Mouse (Mus musculus) thymus, adult 2 months (tissue): ENCODE data around the gene Ttll8. TPM values are rescaled to one million over a fixed set of nuclear protein-coding genes. Genes with fewer than 3 reads are reported as not detected.

Source experiments
- DNase-seq: peaks from one replicate; pipeline ENCODE4 v3.0.0; 2021
- H3K27ac ChIP-seq: fragments of 200-500 bp; 2 replicates; pipeline ENCODE4 v1.5.1; 2012; ENCODE audit warnings: low read length, control low read depth; ENCODE audit not compliant: control insufficient read depth, insufficient read depth
- H3K27me3 ChIP-seq: fragments of 200-500 bp; 2 replicates; pipeline ENCODE4 v1.6.1; 2012; ENCODE audit warnings: mild to moderate bottlenecking, low read length, moderate library complexity, mixed read lengths; ENCODE audit not compliant: control insufficient read depth, insufficient read depth
- H3K36me3 ChIP-seq: fragments of 200-500 bp; 2 replicates; pipeline ENCODE4 v1.6.1; 2012; ENCODE audit warnings: mild to moderate bottlenecking, low read length, moderate library complexity; ENCODE audit not compliant: control insufficient read depth, insufficient read depth
- H3K4me1 ChIP-seq: fragments of 200-500 bp; replicated peaks from 2 replicates; pipeline ENCODE4 v1.6.1; 2012; ENCODE audit warnings: low read length; ENCODE audit not compliant: control insufficient read depth, insufficient read depth
- H3K4me3 ChIP-seq: fragments of 200-500 bp; 2 replicates; pipeline ENCODE4 v1.5.1; 2012; ENCODE audit warnings: mild to moderate bottlenecking, low read length, control low read depth, moderate library complexity; ENCODE audit not compliant: control insufficient read depth, insufficient read depth
- CTCF ChIP-seq: fragments of 200-500 bp; IDR thresholded peaks from 2 replicates; pipeline ENCODE4 v1.5.1; 2012; ENCODE audit warnings: mild to moderate bottlenecking, control low read depth, low read length, moderate library complexity, borderline replicate concordance; ENCODE audit not compliant: control insufficient read depth, poor library complexity, insufficient read depth; ENCODE audit errors: extremely low read depth
- POLR2A ChIP-seq: fragments of 200-500 bp; IDR thresholded peaks from 2 replicates; pipeline ENCODE4 v1.6.1; 2012; ENCODE audit warnings: mild to moderate bottlenecking, low read length, control low read depth, moderate library complexity; ENCODE audit not compliant: control insufficient read depth, poor library complexity, insufficient read depth; ENCODE audit errors: extremely low read depth
- WGBS: fragments of 180-500 bp; shearing (Covaris S2); methylation state at CpG from one replicate; pipeline ENCODE4 v1.1.7; 2018; 5-methylcytosine and 5-hydroxymethylcytosine counted together
- polyA plus RNA-seq: library from polyadenylated mRNA; depleted of rRNA; stranded (reverse); fragments of >200 nt; gene quantifications from 2 replicates; pipeline ENCODE4 v1.2.3, GENCODE M21; 2012

Gene Ttll8
- polyA plus RNA-seq, 1 experiment, result 0.05 TPM

DNA sequence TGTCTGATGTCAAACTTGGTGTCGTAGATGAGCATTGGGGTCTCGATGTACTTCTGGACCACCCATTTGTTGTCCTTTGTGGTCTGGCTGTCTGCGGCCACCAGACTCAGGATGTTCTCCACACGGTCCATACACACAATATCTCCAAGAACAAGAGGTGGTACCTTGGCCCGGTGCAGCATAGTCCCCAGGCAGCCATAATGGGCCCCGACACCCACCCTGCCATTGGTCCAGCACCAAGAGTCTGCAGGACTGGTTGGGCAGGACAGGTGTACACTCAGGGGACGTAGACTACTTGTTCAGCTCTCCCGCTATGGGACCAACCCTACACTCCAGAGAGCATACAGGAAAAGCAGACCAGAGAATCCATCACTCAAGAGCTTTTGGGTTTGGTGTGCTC is 37.1 kb downstream of the Ttll8 start:
- TF ChIP-seq POLR2A (no peak), CTCF (no peak)

GRCm38 (mm10) chr15:88916366-88916765 is 37.9 kb downstream of the Ttll8 start:
- Histone ChIP-seq H3K27me3 (no peaks in the 10 kb centered on the region), H3K4me3 (no peak overlapping the region), H3K27ac (no peak overlapping the region), H3K4me1 (no peaks in the 10 kb centered on the region), H3K36me3 (no peaks in the 10 kb centered on the region)
- DNase-seq, result no peak
- WGBS, result 64% methylated on average over 3 of the region's 3 CpGs
- TF ChIP-seq POLR2A (no peak), CTCF (no peak)

More for the DNA sequence above, 37.1 kb downstream of the Ttll8 start:
- no peak for DNase-seq
- Histone ChIP-seq H3K27ac (no peak overlapping the region), H3K4me1 (no peaks in the 10 kb centered on the region), H3K27me3 (no peaks in the 10 kb centered on the region), H3K4me3 (no peak overlapping the region), H3K36me3 (no peaks in the 10 kb centered on the region)
- 98% methylated on average over 8 of the region's 8 CpGs for WGBS

DNA sequence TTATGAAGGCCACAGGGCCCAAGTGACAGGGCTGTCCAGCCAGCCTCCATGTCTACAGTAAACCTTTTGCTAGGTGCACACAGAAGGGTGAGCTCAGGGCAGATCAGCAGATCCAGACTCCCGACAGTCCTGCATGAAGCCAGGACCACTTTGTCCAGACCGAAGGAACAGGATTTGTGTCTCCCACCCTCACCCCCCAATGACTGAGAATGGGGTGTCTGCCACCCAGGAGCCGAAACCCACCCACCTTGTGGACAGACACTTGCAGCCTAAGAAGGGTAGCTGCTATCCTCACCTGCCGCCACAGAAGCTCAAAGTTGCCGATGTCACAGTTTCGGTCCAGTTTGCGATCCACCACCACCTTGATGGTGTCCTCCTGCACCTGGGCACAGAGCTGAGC is 39.2 kb downstream of the Ttll8 start:
- Histone ChIP-seq H3K36me3 (no peaks in the 10 kb centered on the region), H3K4me1 (no peaks in the 10 kb centered on the region), H3K27ac (no peak overlapping the region), H3K27me3 (no peaks in the 10 kb centered on the region), H3K4me3 (no peak overlapping the region)
- WGBS, result 95% methylated on average over 7 of the region's 7 CpGs
- DNase-seq, result no peak
- TF ChIP-seq POLR2A (no peak), CTCF (no peak)

DNA sequence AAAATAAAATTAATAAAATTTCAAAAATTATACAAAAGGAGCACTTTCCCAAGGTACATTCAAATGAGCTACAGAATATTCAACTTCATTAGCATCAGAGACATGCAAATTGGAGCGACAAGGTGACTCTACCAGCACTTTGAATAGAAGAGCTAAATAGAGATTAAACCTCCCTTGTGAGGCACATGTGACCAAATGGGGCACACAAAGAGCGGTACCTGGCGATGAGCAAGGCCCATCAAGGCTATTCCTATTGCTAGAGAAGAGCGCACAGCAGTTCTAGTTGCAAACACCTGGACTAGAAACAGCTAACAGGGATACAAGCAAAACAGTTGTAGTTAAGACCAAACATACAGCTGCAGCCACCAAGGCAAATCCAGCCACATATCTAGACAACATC is 47.9 kb downstream of the Ttll8 start:
- no peak for DNase-seq
- TF ChIP-seq CTCF (no peak), POLR2A (no peak)
- no peaks in the 10 kb centered on the region for H3K4me1 ChIP-seq
- no peaks in the 10 kb centered on the region for H3K36me3 ChIP-seq
- no peaks in the 10 kb centered on the region for H3K27me3 ChIP-seq
- no peak overlapping the region for H3K27ac ChIP-seq
- H3K4me3 ChIP-seq, result no peak overlapping the region
- WGBS, result 90% methylated on average over 4 of the region's 4 CpGs

DNA sequence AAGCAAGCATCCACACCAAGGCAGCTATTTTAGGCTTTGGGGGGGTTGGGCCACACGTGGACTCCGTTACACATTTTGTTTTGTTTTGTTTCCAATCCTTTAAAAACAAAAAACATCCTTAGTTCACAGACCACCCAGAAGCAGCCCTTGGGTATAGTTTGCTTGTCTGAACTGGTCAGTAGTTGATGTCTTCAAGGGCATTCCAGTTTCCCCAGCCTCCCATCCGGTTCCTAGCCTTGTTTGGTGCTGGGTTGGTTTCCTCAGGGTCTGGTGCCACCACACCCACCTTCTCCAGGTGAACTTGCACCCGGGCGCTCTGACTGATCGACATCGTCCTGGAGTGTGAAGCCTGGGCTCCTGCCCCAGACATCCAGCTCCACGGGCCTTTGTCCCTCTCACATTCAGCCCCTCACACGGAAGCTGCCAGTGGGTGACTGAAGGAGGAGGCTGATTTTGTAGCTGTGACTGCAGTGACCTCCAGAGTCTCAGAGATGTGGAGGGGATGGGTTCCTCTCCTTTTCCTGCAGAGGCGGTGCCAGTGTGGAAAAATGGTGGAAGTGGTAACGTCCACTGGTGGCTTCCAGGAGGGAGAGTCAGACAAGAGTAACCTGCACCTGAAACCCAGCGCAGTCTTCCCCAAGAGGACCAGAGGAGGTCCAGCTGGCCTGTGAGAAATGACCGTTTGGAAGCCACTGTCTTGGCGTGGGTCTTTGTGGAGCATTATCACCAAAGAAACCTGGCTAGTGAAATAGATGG is 50.0 kb downstream of the Ttll8 start:
- no peaks in the 10 kb centered on the region for H3K36me3 ChIP-seq
- TF ChIP-seq CTCF (no peak), POLR2A (no peak)
- no peaks in the 10 kb centered on the region for H3K4me1 ChIP-seq
- H3K27ac ChIP-seq, result no peak overlapping the region
- no peaks in the 10 kb centered on the region for H3K27me3 ChIP-seq
- 91% methylated on average over 14 of the region's 14 CpGs for WGBS
- H3K4me3 ChIP-seq, result no peak overlapping the region
- no peak for DNase-seq

DNA sequence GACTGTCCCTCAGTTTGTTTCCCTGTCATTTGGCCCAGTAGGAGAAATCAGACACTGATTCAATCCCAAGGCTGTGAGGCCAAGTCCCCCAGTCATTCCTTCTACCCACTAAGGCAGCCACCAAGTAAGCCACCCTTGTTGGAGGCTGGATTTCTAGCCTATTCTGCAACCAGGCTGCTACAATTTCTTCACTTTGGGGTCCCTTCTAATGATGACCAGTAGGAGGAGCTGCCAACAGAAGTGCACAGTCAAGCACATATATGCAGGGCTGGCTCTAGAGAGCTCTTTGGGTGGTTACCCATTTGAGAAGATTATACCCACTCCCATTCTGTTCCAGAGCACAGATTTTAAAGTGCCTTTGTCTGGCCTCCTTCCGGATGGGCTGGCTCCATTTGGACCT is 51.1 kb downstream of the Ttll8 start:
- H3K27me3 ChIP-seq, result no peaks in the 10 kb centered on the region
- no peaks in the 10 kb centered on the region for H3K36me3 ChIP-seq
- TF ChIP-seq CTCF (no peak), POLR2A (no peak)
- no peak overlapping the region for H3K27ac ChIP-seq
- no peaks in the 10 kb centered on the region for H3K4me1 ChIP-seq
- H3K4me3 ChIP-seq, result no peak overlapping the region
- 94% methylated on average over 1 of the region's 1 CpGs for WGBS
- no peak for DNase-seq
